8 mouse cellular contexts compared by ENCODE assay signal in genomic region chr7:88430692-88431084, GRCm38 (mm10). TPM values are rescaled to one million over a fixed set of nuclear protein-coding genes. Genes with fewer than 3 reads are reported as not detected.
DNase-seq lines count a peak whose midpoint lies in the region; ATAC-seq and TF ChIP-seq lines count a peak whose summit lies in the region.

No protein-coding gene starts in this region.

- H3K9me3 ChIP-seq in erythroblast, embryonic 14.5 days (ENCODE audit: control insufficient read depth, low read length): no peaks in the 10 kb centered on the region
- no peaks in the 10 kb centered on the region for H3K9me3 ChIP-seq in CH12.LX (replicated peaks; ENCODE audit: low read length)
- H3K9me3 ChIP-seq in forebrain, postnatal 0 days (ENCODE audit: low read length): no peaks in the 10 kb centered on the region
- no peaks in the 10 kb centered on the region for H3K9me3 ChIP-seq in liver, postnatal 0 days (ENCODE audit: low read length)

- no peak overlapping the region for H3K27ac ChIP-seq in CH12.LX (ENCODE audit: insufficient read depth, low read depth)
- no peak overlapping the region for H3K27ac ChIP-seq in forebrain, postnatal 0 days (ENCODE audit: low read depth, low read length)
- H3K27ac ChIP-seq in liver, postnatal 0 days (ENCODE audit: low read depth): no peak overlapping the region

- 0 out of 2 replicates have a peak overlapping the region, but pooled peaks have one; percentile 19 for H3K4me2 ChIP-seq in CH12.LX (ENCODE audit: insufficient read depth, low read depth, poor library complexity, severe bottlenecking)
- H3K4me2 ChIP-seq in forebrain, postnatal 0 days (ENCODE audit: low read depth): peak overlapping the region; percentile 93
- H3K4me2 ChIP-seq in liver, postnatal 0 days (ENCODE audit: low read depth, low read length): peak overlapping the region; percentile 87

- no peak for TF ChIP-seq EP300 in CH12.LX (IDR thresholded peaks at IDR 0.05; ENCODE audit: low read length)
- TF ChIP-seq EP300 in liver, postnatal 0 days (IDR thresholded peaks at IDR 0.05; ENCODE audit: low read depth): no peak

- peaks cover 3% of the 10 kb centered on the region; the same call in 1 of the 2 replicates for H3K27me3 ChIP-seq in erythroblast, embryonic 14.5 days (ENCODE audit: control insufficient read depth)
- no peaks in the 10 kb centered on the region for H3K27me3 ChIP-seq in CH12.LX (replicated peaks)
- H3K27me3 ChIP-seq in forebrain, postnatal 0 days (ENCODE audit: insufficient read depth, low read length): no peaks in the 10 kb centered on the region
- H3K27me3 ChIP-seq in liver, postnatal 0 days (ENCODE audit: insufficient read depth, low read length): no peaks in the 10 kb centered on the region

- peaks cover 7% of the 10 kb centered on the region for H3K4me1 ChIP-seq in erythroblast, embryonic 14.5 days (ENCODE audit: control insufficient read depth)
- no peaks in the 10 kb centered on the region for H3K4me1 ChIP-seq in CH12.LX (ENCODE audit: control insufficient read depth in 1 of 2, insufficient read depth in 2 of 2)
- H3K4me1 ChIP-seq in forebrain, postnatal 0 days (ENCODE audit: insufficient read depth): no peaks in the 10 kb centered on the region
- H3K4me1 ChIP-seq in liver, postnatal 0 days (ENCODE audit: insufficient read depth): peaks cover 9% of the 10 kb centered on the region; the same call in 1 of the 2 replicates

- peak overlapping the region; percentile 63 for H3K4me3 ChIP-seq in erythroblast, embryonic 14.5 days (replicated peaks)
- H3K4me3 ChIP-seq in CH12.LX (replicated peaks in 1 of 3; ENCODE audit: low read depth in 2 of 3, low read length in 2 of 3, poor library complexity in 1 of 3): no peak overlapping the region
- peak overlapping the region; percentile 47 for H3K4me3 ChIP-seq in forebrain, postnatal 0 days (ENCODE audit: low read depth, low read length)
- H3K4me3 ChIP-seq in liver, postnatal 0 days (ENCODE audit: low read depth, low read length): peak overlapping the region; percentile 53

- no peak for TF ChIP-seq CTCF in CH12.LX (conservative IDR thresholded peaks at IDR 0.05 in 1 of 2, IDR thresholded peaks at IDR 0.05 in 1 of 2; ENCODE audit: low read depth in 2 of 2, low read length in 2 of 2)
- no peak for TF ChIP-seq CTCF in forebrain, postnatal 0 days (IDR thresholded peaks at IDR 0.05; ENCODE audit: low read depth)
- no peak for TF ChIP-seq CTCF in liver, postnatal 0 days (IDR thresholded peaks at IDR 0.05; ENCODE audit: low read depth)

- no peak for DNase-seq in CH12.LX (ENCODE audit: extremely low read depth)
- DNase-seq in forebrain, postnatal 0 days: no peak
- no peak for DNase-seq in liver, postnatal 0 days
- no peak for DNase-seq in adrenal gland, postnatal 10 days
- DNase-seq in right cerebral cortex, adult 2 months (ENCODE audit: low spot score in 2 of 2): no peak

- ATAC-seq in erythroblast, adult 5-6 weeks (replicated peaks; ENCODE audit: low FRiP score, poor library complexity, severe bottlenecking): no peak
- no peak for ATAC-seq in forebrain, postnatal 0 days
- ATAC-seq in liver, postnatal 0 days: no peak
- ATAC-seq in cerebellum, adult (ENCODE audit: insufficient number of reproducible peaks, low FRiP score, low TSS enrichment): no peak

- no peaks in the 10 kb centered on the region for H3K36me3 ChIP-seq in erythroblast, embryonic 14.5 days (ENCODE audit: control insufficient read depth)
- no peaks in the 10 kb centered on the region for H3K36me3 ChIP-seq in CH12.LX (replicated peaks in 1 of 2; ENCODE audit: control insufficient read depth in 1 of 2, insufficient read depth in 1 of 2, low read length in 1 of 2)
- H3K36me3 ChIP-seq in forebrain, postnatal 0 days (ENCODE audit: insufficient read depth): no peaks in the 10 kb centered on the region
- no peaks in the 10 kb centered on the region for H3K36me3 ChIP-seq in liver, postnatal 0 days (replicated peaks; ENCODE audit: insufficient read depth, low read length)

- H3K9ac ChIP-seq in CH12.LX (ENCODE audit: insufficient read depth, low read depth): no peak overlapping the region
- H3K9ac ChIP-seq in forebrain, postnatal 0 days: peak overlapping the region; percentile 36; the same call in 1 of the 2 replicates
- H3K9ac ChIP-seq in liver, postnatal 0 days (replicated peaks): peak overlapping the region; percentile 26; the same call in 1 of the 2 replicates

- no peak for TF ChIP-seq RAD21 in CH12.LX (IDR thresholded peaks at IDR 0.05; ENCODE audit: low read depth, low read length)

- TF ChIP-seq POLR2A in CH12.LX (IDR thresholded peaks at IDR 0.05; ENCODE audit: low read depth, low read length): no peak

- no peaks in the 10 kb centered on the region for H3K79me2 ChIP-seq in CH12.LX (replicated peaks; ENCODE audit: control insufficient read depth, extremely low read depth, insufficient read depth, poor library complexity, severe bottlenecking)

- in situ Hi-C loops in CH12.LX (cut with MboI; ENCODE audit: low pct_ligation_motif_present, low pct_unique_long_range_greater_than_20kb, low sequenced_read_pairs): no loop called here

- dilution Hi-C loops in CH12.LX (cut with MboI; ENCODE audit: extremely low pct_ligation_motif_present, extremely low pct_unique_long_range_greater_than_20kb, low sequenced_read_pairs): no loop called here

- 12% methylated on average over 13 of the region's 13 CpGs for WGBS in forebrain, postnatal 0 days
- 4% methylated on average over 13 of the region's 13 CpGs for WGBS in liver, postnatal 0 days (ENCODE audit: insufficient replicate concordance)

TF ChIP-seq in CH12.LX, 34 proteins besides CTCF, POLR2A, EP300 and RAD21:
- TF ChIP-seq USF2 (conservative IDR thresholded peaks at IDR 0.05; ENCODE audit: low read depth, low read length) (no peak), BHLHE40 (IDR thresholded peaks at IDR 0.05; ENCODE audit: low read depth, low read length) (no peak)

RNA-seq across cellular contexts. Expression of gene Rab38, which starts 0.6 kb away (rescaled TPM):
- 0.03 TPM in 1 of 2 replicates, not detected in the other for polyA plus RNA-seq in erythroblast, embryonic 14.5 days (2012)
- 3.7 and 7.3 TPM in 2 replicates for total RNA-seq in erythroblast, adult 5-6 weeks (2015; ENCODE audit: low replicate concordance)
- total RNA-seq in erythroblast, adult 5-6 weeks (2017; ENCODE audit: low replicate concordance): 2.4 and 4.9 TPM in 2 replicates
- total RNA-seq in CH12.LX (2012; rRNA removed) (not detected in 2 replicates), CH12.LX (2014; rRNA removed) (not detected in 2 replicates)
- polyA plus RNA-seq in CH12.LX (2012; ENCODE audit: insufficient read length, low read depth): not detected in 2 replicates
- 0.62 and 0.92 TPM in 2 replicates for total RNA-seq in forebrain, postnatal 0 days (2014; rRNA removed)
- polyA plus RNA-seq in forebrain, postnatal 0 days (2015; fragmentation: Nextera tagmentation; extraction: Ambion mirVana): 0.64 and 1.0 TPM in 2 replicates
- 1.6 and 1.9 TPM in 2 replicates for polyA plus RNA-seq in liver, postnatal 0 days (2015; fragmentation: Nextera tagmentation; extraction: Ambion mirVana)
- 1 to 10 TPM; 1.3 TPM for total RNA-seq in adrenal gland, postnatal 10 days (2021)

Comparison
In these comparisons a context has a peak if more than half of its experiments do, and no peak if none do; other contexts are left out.
1. H3K4me3 ChIP-seq: peak in erythroblast, embryonic 14.5 days (single experiment), forebrain, postnatal 0 days (single experiment) and liver, postnatal 0 days (single experiment); none in CH12.LX (0 of 3).
2. H3K4me2 ChIP-seq: peak in every context shown above with its lines; median percentile 93 in forebrain, postnatal 0 days; 87 in liver, postnatal 0 days; 19 in CH12.LX.